15 mouse cellular contexts compared by ENCODE assay signal in the genomic region with DNA sequence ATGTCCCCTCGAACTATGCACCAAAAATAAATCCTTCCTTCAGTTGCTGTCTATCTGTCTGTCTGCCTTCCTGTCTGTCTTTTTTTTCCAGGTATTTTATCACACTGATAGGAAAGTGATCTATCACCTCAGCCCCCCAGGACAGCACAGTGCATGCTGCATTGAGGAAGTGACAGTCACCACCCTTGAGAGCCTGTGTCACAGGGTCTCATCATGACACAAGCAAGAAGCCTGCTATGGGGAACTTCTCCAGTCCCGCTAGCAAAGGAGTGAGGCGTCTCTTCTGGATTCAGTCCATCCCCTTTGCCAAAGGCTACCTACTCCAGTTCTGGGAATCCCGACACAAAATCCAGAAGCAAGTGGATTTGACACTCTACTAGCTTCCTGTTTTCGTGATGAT.
"Had no signal": no experiment of that assay in that cellular context is flagged by ENCODE, and none has a peak within 500 bp of the region (broad histone marks: within the 10 kb centered on the region; RNA-seq: fewer than 3 reads in every experiment).

No protein-coding gene starts in this region.

- H3K9me3 ChIP-seq: limb, embryonic 12.5 days; megakaryocyte, embryonic 14.5 days had no signal

- H3K36me3 ChIP-seq: limb, embryonic 12.5 days had no signal

- H3K27ac ChIP-seq: kidney, postnatal 0 days; layer of hippocampus, adult 2 months; limb, embryonic 12.5 days had no signal

- H3K27me3 ChIP-seq: megakaryocyte, embryonic 14.5 days had no signal

- H3K4me2 ChIP-seq: limb, embryonic 12.5 days; midbrain, embryonic 11.5 days had no signal

- ATAC-seq: lung, postnatal 0 days; midbrain, embryonic 16.5 days had no signal

- H3K4me3 ChIP-seq: layer of hippocampus, adult 2 months; limb, embryonic 12.5 days; megakaryocyte, embryonic 14.5 days had no signal

- H3K9ac ChIP-seq: limb, embryonic 12.5 days had no signal

- DNase-seq: kidney, adult 11 months; kidney, adult 9 months; kidney, postnatal 36 days; layer of hippocampus, postnatal 36 days; lung, adult 2 months; lung, postnatal 36 days; right cerebral cortex, postnatal 14 days; thymus, postnatal 36 days had no signal
